Mouse (Mus musculus): ENCODE data around the gene Ccdc50. TPM values are rescaled to one million over a fixed set of nuclear protein-coding genes. Genes with fewer than 3 reads are reported as not detected.

Ccdc50 gene
- total RNA-seq, 2 experiments from 2014 or later = 59.3 to 59.6 TPM

Other genes starting within 250 kb of the Ccdc50 start
- gene Ostn, start 81.4 kb upstream of the Ccdc50 start, total RNA-seq (2021) = under 1 TPM in 1 of 2 experiments, not detected in 1; 0.25 TPM
- not detected for gene Uts2b, start 18.6 kb upstream of the Ccdc50 start, total RNA-seq (2021)